Mouse (Mus musculus) testis, adult 2 months (tissue): ENCODE measurements around the gene Resp18.

Experiments
- CTCF ChIP-seq: fragments of 200-500 bp; IDR thresholded peaks from 2 replicates; pipeline ENCODE4 v1.5.1; 2012; ENCODE audit warnings: low read depth, mild to moderate bottlenecking, inconsistent platforms, low read length, moderate library complexity; ENCODE audit not compliant: control insufficient read depth, insufficient read depth, insufficient replicate concordance
- POLR2A ChIP-seq: fragments of 200-500 bp; IDR thresholded peaks from 2 replicates; pipeline ENCODE4 v1.6.1; 2012; ENCODE audit warnings: low read depth, mild to moderate bottlenecking, inconsistent platforms, low read length, moderate library complexity; ENCODE audit not compliant: control insufficient read depth

GRCm38 (mm10) chr1:75253029-75253428 is 25.2 kb downstream of the Resp18 start:
- TF ChIP-seq POLR2A (no peak), CTCF (peak; percentile 12; the same call in 1 of the 2 replicates)
